Mouse (Mus musculus) spleen, postnatal 36 days (tissue): Measurements from ENCODE around the gene Bend3.
A peak's percentile ranks its signal among the peaks of the same experiment; 100 is the strongest.

Source experiments
- DNase-seq, 2 experiments: peaks; one replicate each; pipeline ENCODE4 v3.0.0; 2022; ENCODE audit warnings: low spot score in 2 of 2, mixed read lengths in 1 of 2

Bend3 gene

DNA sequence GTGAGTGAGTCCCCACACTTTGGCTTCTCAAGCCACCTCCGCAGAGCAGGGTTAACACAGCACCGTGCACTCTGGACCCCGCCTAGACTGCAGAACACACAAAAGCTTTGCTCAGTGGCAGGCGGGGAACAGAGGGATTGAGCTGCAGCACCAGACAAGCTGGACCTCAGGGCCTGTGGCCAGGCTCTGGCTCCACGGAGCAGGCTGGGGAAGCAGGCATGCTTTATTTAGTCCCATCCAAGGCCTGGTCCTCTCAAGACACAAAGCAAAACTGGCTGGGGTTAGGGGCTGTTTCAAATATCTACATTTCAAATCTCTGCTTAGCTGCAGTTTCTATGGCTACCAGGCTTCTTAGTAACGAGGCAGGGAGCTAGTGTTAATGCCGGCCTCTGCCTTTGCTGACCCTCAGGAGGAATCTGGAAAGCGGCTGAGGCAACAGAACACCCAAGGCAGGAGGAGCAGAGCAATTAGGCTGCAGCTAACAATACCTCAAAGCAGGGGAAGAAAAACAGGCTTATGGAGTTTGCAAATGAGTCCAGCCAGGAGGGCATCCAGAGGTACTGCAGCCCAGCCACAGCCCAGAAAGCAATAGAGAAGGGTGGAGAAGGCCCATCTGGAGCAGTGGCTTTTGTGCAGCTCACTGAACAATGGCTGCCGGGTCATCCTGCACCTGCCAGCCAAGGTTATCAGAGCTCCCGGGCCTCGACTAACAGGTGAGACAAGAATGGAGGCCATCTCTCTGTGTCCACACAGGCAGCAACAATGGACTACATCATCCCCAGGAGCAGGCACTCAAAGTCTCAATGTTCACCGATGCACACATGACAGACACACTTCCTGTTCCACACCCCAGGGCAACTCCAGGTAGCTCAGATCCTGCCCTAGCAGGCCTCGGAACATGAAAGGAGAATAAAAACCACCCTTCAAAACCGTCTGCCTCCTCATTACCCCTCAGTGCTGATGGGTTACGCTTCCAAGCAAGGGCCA is 48.9 kb downstream of the Bend3 start:
- DNase-seq: no peak

DNA sequence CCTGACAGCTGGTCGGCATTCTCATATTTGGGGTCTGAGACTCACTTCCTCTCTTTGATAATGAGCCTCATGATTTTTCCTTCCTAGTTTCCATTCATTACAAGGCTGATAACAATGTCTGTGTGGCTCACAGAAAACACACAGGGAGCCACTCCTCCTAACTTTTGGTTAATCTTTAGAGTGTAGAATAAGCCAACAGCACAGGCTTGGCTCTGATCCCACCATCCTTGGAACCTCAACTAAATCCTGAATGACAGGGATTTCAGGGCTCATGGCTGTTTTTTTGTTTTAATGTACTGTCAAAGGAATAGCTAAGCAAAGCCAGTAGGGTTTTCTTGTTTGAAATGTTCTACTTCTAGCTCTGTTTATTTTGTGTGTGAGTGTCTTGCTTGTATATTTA is 55.8 kb downstream of the Bend3 start:
- no peak for DNase-seq

DNA sequence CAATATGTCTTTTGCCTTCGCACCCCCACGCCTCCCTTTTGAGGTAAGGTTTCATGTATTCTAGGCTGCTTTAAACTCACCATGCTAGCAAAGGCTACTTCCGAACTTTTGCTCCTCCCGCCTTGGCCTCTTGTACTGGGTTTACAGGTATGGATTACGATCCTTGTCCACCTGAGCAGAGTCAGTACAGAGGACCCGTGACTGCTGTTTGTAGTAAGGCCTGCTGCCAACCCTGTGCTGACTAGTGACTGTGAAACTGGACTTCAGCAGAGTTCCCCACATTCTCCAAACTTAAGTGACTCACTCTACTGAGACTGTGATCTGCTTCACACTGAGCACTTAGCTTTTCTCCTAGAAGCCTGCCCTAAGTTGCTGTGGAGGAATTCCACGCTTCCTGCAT is 59.0 kb downstream of the Bend3 start:
- no peak for DNase-seq

DNA sequence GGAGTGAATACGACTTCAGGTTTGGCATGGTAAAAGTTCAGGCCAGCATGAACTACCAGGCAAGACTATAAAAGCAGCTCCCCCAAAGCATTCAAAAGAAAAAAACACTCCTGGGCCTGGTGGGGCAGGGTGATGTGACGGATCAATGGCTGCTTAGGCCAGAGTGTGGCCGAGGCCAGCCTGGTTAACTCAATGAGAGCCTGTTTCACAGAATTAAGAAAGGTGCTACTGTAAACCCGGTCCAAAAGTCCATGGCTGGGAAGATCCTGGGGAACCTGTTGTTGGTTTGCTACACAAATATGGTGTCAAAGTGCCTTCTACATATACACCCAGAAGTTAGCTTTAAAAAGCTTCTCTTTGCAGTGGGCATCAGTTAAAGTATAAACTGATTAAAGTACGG is 60.2 kb downstream of the Bend3 start:
- DNase-seq: no peak

DNA sequence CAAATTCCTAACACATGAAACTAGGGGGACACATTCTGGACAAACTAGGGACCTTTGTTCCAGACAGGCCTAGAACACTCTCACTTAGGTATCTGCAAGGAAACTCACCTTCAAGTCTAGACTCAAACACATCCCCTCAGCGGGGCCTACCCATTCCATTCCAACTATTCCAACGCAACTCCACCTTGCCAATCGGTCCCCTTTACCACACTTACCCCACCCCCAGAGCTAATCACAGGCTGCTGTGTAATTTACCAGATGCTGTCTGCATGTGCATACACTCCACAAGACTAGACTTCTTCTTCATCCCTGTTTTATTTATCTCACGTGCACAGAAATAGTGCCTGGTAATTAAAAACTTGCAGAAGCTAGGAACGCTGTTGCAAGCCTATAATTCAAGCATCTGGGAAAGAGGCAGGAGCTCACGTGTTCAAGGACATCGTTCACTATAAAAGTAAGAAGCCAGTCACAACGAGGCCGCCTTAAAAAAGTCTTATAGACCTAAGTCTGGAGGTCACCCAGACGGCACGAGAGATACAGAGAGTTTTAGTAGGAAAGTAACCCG is 61.2 kb downstream of the Bend3 start:
- DNase-seq: no peak

DNA sequence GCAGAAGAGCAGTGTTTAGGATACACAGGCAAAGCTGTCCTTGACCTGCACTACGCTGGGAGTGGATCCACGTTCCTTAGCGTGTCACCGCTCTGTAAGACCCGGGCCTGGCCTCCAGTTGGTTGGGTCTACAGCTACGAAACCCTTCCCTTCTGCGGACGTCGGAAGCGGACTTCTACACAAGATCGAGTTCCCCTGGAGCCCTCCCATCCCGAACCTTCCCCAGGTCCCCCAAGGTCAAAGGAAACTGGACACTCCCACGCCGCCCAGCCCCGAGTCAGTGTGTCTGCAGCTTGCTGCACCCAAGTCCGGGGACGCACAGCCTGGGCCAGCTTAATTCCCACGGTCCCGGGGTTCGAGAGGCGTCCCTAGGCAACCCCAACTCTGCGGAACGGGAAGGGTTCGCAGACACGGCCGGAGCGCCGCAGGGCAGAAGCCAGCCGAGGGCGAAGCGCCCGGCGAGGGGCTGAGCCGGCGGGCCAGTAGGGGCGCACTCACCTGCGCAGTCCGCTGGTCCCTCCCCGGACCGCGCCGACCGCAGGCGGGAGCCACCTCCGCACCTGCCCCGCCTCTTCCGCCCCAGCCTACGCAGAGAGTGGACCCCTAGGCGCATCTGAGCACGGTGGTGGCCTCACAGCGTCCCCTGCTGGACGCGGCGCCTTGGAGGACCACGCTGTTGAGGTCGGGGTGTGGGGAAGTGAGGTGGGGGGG is 62.0 kb downstream of the Bend3 start, which contains the start of gene 1700021F05Rik:
TSS of gene 1700021F05Rik (minus strand) at position 553 of the 711 bp plus-strand sequence.
- DNase-seq: peak; percentile 95 to 96

DNA sequence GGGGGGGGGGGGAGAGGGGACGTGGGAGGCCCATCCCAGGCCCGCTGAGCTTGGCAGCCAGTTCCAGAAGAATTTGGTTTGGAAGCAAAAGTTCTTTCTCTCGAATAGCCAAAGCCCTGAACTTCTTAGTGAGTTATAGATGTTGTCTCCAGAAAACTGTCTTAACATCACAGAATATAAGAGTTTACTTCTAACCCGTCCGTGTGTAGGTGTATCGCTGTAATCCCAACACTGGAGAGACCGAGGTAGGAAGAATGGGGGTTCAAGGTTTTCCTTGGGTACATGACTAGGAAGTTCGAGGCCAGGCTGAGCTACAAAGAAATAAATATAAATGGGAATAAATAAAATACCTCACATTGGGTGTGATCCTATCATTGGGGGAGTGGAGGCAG is 62.5 kb downstream of the Bend3 start:
- no peak for DNase-seq

DNA sequence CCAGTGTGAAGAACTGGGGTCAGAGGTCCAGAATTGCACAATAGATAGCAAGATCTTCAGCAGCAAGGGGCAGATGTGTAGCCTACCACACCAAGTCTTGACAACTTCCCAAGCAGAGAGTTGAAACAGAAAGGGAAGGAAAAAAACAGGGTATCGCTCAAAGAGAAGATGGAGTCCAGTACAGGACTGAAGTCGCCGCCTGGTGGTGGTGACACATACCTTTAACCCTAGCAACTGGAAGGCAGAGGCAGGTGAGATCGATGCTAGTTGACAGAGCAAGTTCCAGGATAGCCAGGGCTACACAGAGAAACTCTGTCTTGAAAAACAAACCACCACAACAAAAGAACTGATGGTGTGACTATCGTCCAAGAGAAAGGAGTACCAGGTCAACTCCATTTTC is 70.8 kb downstream of the Bend3 start:
- no peak for DNase-seq

DNA sequence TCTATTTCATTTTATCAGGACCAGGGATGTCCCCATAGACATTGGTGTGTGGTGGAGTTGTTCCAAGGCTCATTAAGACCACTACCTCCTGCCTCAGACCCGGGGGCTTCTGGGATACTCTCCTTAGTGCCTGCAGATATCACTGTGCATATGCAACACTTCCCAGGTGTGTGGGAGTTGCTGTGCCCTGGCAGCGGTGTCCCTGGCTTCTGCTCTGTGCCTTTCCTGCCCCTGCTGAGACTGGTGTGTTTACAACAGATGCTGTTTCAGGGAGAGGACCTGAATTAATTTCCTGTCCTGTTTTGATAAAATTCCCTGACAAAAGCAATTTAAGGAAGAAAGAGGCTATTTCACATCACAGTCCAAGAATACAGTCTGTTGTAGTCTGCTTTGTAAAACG is 72.3 kb downstream of the Bend3 start:
- no peak for DNase-seq

DNA sequence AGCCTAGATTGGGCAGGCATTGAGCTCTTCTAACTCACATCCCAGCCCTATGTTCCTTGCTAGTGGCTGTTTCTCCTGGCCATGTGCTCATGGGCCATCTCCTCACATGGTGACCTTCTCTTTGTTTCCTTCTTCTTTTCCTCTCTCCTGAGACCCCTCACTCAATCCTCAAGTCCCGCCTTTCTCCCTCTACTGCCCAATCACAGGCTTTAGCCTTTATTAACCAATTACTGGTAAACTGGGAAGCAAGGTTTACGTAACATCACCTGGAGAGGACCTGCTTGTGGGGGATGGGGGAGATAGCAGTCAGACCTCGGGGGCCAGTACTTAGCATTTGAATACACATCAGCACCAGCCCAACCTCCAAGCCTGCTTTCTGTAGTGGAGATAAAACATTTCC is 72.8 kb downstream of the Bend3 start:
- DNase-seq: no peak

DNA sequence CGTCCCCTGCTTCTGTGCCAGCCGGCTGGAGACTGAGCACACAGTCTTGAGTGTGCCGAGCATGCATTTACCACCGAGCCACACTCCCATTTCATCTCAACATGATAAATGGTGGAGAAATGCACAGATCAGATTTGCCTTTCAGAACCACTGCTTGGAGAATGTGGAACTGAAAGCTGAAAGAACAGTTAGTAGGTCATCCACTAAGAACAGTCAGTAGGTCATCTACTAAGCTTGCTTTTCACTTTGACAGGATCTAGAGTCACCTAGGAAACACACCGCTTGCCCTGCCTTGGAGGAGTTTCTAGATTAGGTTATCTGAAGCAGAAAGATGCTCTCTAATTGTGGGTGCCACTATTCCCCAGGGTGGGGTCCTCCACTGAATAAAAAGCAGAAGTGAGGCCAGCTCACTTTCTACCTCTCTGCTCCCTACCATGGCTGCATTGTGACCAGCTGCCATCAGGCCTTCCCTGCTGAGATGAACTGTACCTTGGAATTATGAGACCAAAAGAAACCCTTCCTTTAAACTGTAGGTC is 79.1 kb downstream of the Bend3 start:
- DNase-seq: peak; percentile 57 to 60

DNA sequence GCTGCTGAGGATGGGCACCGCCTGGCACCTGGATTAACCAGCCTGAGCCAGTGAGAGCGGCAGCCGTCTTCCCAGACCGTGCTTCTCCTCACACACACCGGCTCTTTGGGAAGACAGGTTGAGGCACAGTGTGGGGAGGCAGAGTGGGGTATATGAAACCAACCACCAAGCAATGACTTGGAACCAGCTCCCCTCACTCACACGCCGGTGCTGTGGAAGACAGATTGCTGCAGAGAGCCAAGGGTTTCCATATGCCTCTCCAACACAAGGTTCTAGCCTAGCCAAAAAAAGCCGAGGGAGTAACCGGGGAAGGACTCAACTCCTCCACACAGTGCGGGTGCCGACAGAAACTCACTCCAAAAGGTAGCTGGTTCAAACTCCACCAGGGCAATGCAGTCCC is 80.7 kb downstream of the Bend3 start:
- DNase-seq: no peak

DNA sequence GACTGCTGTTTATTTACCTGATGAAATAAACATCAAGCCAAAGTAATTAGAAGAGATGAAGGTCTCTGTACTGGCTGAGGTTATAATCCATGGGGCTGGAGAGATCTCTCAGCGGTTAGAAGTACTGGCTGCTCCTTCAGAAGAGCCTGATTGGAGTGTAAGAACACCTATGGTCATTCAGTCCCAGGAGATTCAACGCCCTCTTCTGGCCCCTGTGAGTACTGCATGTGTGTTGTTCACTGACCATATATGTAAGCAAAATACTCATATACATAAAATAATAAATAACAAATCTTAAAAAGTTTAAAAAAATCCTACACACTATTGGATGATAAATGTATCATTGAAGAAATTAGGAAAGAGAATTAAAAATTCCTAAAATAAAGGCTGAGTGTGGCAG is 82.1 kb downstream of the Bend3 start:
- DNase-seq: no peak

DNA sequence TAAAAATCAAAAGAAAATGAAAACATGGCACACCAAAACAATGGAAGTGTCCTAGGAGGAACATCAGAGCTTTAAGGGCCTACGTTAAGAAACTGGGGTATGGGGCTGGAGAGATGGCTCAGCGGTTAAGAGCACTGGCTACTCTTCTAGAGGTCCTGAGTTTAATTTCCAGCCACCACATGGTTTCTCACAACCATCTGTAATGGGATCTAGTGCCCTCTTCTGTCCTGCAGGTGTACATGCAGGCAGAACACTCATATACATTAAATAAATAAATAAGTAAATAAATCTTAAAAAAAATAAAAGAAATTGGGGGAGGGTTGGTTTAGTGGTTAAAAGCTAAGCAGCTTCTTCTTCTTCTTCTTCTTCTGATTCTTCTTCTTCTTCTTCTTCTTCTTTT is 82.7 kb downstream of the Bend3 start:
- no peak for DNase-seq
